Mouse (Mus musculus): ENCODE measurements around the gene Gm9268.

DNA sequence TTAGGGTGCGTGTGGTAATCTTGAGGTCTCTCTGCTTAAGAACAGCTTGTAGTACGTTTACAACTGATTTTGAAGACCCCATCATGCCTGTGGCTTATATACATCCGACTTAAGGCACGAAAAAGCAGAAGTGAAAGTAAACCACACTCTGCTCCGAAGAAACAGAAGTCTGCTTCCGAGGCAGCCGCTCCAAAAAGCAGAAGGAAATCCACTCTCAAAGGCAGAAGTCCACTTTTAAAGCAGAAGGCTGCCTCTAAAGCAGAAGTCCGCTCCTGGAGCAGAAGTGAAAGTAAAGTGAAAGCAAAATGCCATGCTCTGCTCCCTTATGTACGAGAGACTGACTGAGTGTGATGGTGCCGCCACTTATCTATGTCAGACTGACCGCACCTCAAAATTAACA lies 38.5 kb upstream of the Gm9268 start:
- TF ChIP-seq GATA1 (IDR thresholded peaks at IDR 0.05; ENCODE audit: borderline replicate concordance, low read length) (no peak), FLI1 (IDR thresholded peaks at IDR 0.05; ENCODE audit: low read length) (no peak)
